Mouse (Mus musculus) kidney, adult 10 weeks (tissue): ENCODE data around the gene Exoc7. TPM values are rescaled to one million over a fixed set of nuclear protein-coding genes. Genes with fewer than 3 reads are reported as not detected.

ENCODE experiments used
- polyA plus RNA-seq: library from polyadenylated mRNA; stranded (reverse); fragments of 350-450 nt; fragmentation: Illumina TruSeq; extraction: RNeasy Lipid Tissue Mini Kit (QIAGEN cat#74804); gene quantifications from one replicate; pipeline ENCODE4 v1.2.3, GENCODE M21; 2014; ENCODE audit warnings: low read depth, low replicate concordance

Exoc7 gene
- polyA plus RNA-seq, result 7.0 TPM

DNA sequence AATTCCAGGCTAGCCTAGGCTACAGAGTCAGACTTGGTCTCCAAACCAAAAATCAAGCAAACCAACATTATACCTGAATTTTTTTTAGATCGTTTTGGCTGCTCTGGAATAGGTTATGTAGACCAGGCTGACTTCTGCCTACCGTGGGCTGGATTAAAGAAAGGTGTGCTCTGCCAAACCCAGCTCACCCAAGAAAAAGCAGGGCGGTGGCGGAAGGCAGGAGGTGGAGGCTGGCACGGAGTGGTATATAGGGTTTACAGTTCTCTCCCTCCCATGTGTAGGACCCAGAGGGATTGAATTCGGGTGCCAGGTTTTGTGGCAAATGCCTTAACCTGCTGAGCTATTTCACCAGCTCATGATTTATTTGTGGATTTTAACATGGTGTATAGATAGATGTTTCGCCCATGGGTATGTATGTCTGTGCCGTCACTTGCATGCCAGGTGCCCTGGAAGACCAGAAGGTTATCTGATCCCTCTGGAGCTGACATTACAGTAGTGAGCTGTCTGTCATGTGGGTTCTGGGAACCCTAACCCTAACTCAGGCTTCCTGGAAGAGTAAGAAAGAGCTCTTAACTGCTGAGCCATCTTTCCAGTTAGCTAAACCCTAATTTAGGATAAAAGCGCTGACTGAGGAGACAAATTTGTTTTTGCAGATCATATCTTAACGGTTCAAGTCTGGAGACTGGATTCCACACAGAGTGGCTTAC lies at the start of gene Exoc7:
Gene Exoc7 (minus strand): TSS at position 215 of the 707 bp plus-strand sequence.

DNA sequence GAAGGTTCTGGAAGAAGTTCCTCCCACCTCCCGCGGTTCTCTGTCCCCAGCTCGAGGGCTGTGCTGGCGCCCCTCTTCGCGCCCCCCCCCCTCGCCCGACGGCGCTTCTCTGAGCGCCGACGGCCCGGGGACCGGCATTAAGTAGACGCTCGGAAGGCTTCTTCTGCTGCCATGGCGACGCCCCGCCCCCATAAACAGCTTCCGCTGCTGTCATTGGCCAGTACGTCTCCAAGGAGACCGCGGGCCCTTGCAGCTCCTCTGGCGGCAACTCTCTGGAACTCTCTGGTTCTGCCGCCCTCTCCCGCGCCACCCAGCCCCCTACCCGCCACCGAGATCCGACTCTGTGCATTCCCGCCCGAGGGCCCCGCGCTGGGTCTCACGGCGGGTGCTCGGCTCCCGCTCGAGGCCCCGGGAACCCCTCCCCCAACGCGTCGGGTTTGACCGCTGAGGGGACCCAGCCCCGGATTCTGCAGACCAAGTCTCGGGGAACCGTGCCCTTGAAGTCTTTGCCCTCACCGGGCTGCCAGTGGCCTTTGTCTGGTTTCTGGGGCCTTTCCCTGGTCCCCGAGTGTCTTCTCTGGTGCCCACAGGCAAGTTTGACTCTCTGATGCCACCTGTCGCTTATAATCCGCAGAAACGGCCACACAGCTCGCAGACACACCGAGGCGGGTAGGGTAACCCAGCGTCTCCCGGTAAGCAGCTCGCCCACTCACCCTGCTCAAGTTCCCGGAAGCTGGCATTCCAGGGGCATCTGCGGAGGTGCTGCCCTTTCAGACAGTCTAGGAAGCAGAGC lies 28.4 kb upstream of the Exoc7 start, which contains the start of gene Foxj1:
Gene Foxj1 (minus strand): TSS at position 156 of the 793 bp plus-strand sequence.

DNA sequence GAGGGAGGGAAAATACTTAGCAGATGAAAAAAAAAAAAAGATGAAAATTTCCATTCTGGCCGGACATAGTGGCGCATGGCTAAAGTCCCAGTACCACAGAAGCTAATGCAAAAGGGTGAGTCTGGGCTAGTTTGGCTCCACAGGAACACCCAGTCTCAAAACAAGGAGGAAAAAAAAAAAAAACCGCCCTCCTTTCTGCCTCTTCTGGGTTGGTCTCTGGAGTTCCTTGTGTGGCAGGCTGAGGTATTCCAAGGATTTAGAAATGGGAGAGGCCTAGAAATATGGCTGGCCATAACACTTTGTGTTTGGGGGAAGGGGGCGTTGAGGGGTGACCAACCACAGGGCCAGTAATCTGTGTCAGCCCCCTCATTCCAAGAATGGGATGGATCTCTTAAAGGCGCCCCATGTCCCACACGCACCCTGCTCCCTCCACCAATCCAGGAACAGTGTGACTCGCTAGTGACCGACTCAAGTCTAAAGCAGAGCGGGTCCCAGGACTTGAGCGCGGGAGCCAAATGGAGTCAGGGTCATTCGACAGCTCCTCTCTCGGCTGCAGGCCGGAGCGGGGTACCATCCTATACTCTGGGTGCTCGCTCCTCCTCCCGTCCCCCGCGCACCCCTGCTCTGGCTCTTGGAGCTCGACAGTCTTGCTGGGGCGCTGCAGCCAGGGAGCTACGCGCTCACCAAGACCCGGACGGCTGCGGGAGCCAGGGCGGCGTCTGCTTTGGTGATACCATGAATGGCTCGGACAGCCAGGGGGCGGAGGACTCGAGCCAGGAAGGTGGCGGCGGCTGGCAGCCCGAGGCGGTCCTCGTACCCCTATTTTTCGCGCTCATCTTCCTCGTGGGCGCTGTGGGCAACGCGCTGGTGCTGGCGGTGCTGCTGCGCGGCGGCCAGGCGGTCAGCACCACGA lies 26.0 kb downstream of the Exoc7 start, which contains the start of gene Galr2:
Gene Galr2 (plus strand): TSS at position 189 of the 913 bp plus-strand sequence.

DNA sequence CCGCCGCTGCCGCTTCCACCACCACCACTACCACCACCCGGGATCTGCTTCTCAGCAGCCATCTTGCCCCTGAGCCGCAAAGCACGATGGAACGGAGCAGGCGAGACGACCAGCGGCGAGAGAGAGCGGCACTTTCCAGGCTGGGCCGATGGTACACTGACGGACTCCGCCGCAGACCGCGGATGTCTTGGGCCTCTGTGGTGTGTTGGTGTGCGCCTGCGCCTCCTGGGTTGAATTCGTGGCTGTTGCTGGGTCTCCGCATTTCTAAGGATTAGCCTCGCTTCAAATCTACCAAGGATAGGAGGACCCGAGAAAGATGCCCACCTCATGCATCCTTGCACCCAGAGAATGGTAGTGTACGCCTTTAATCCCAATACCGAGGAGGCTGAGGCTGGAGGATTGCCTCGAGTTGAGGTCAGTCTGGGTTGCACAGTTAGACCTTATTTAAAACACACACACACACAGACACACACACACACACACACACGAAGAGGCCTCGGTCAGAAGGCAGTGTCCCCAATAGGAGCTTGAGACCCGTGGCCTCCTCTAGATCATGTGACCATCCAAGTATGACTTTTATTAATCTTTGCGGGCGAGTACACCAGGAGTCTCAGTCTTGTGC lies 32.9 kb downstream of the Exoc7 start, which contains the start of gene Srp68:
Gene Srp68 (minus strand): TSS at position 173 of the 622 bp plus-strand sequence.

Other genes starting within 250 kb of the Exoc7 start
- gene Unc13d, start 229.3 kb downstream of the Exoc7 start, polyA plus RNA-seq, result not detected
- gene Wbp2, start 220.2 kb downstream of the Exoc7 start, polyA plus RNA-seq, result 27.0 TPM
- gene Trim47, start 180.0 kb downstream of the Exoc7 start, polyA plus RNA-seq, result not detected
- gene Trim65, start 176.1 kb downstream of the Exoc7 start, polyA plus RNA-seq, result 5.3 TPM
- 4.2 TPM for gene Mrpl38, start 168.4 kb downstream of the Exoc7 start, polyA plus RNA-seq
- 7.5 TPM for gene Fbf1, start 139.1 kb downstream of the Exoc7 start, polyA plus RNA-seq
- gene Ten1, start 108.4 kb downstream of the Exoc7 start, polyA plus RNA-seq, result 0.93 TPM
- gene Acox1, start 108.2 kb downstream of the Exoc7 start, polyA plus RNA-seq, result 274 TPM
- gene Evpl, start 69.2 kb downstream of the Exoc7 start, polyA plus RNA-seq, result not detected
- 7.7 TPM for gene Srp68, start 33.0 kb downstream of the Exoc7 start, polyA plus RNA-seq
- gene Galr2, start 26.3 kb downstream of the Exoc7 start, polyA plus RNA-seq, result not detected
- gene Foxj1, start 28.2 kb upstream of the Exoc7 start, polyA plus RNA-seq, result not detected
- gene Rnf157, start 105.8 kb upstream of the Exoc7 start, polyA plus RNA-seq, result 0.36 TPM
- gene Ubald2, start 126.9 kb upstream of the Exoc7 start, polyA plus RNA-seq, result 2.3 TPM
- gene Qrich2, start 159.0 kb upstream of the Exoc7 start, polyA plus RNA-seq, result not detected
- gene Prpsap1, start 187.0 kb upstream of the Exoc7 start, polyA plus RNA-seq, result 17.9 TPM
- 0.77 TPM for gene Sphk1, start 223.7 kb upstream of the Exoc7 start, polyA plus RNA-seq